Mouse (Mus musculus) megakaryocyte progenitor cell, adult 5-6 weeks (primary cell): Measurements from ENCODE around the gene Gmds. TPM values are rescaled to one million over a fixed set of nuclear protein-coding genes. Genes with fewer than 3 reads are reported as not detected.

Experiments used
- ATAC-seq: replicated peaks from 2 replicates; pipeline ENCODE4 v1.8.0; 2016; ENCODE audit warnings: mild to moderate bottlenecking, moderate TSS enrichment, inconsistent platforms; ENCODE audit not compliant: poor library complexity
- total RNA-seq, 2 experiments: library from RNA; stranded (forward) in 1 of 2; stranded (reverse) in 1 of 2; fragments of 157-497, 149-512 nt in 1 of 2; fragments of 200-1000 nt in 1 of 2; gene quantifications; 2 replicates each; pipeline versions ENCODE4 v1.2.3 to v1.2.4; 2015 to 2017

Gmds gene
- total RNA-seq, 2 experiments from 2014 or later, result 28.0 to 30.1 TPM

DNA sequence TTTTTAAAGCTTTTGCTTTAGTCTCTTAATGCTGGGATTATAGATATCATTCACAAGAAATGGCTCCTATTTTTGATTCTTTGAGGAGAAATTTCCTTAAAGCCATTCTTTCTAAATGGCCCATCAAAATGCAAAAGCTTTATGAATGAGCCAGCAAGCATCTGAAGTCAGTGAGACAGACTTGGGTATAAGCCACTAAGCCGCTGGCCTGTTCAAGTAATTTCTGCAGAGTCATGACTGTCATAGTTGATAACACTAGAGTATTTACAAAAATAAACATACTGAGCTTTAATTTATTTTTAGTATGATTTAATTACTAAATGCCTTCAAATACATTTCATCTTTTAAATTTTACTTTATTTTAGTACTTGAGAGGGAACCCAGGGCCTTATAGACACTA lies 297.7 kb downstream of the Gmds start:
- 0 out of 2 replicates have a peak, but pooled peaks have one; percentile 48 for ATAC-seq

DNA sequence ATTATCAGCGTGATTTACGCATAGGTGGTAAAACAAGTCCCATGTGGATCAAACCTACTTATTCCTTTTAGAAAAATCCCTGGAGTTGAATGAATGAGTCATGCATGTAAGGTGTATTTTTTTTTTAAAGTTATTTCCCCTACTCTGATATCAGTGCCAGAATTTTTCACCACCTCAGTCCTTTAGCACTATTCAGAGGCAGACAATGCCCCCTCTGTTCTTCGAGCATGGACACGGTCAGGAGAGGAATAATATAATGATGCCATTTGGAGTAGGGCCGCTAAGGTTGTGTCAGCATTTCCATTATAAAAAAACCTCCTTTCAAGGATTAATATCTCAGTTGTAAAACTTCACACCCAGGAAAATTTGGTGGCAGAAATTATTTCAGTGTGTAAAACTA lies 301.6 kb downstream of the Gmds start:
- ATAC-seq, result no peak

DNA sequence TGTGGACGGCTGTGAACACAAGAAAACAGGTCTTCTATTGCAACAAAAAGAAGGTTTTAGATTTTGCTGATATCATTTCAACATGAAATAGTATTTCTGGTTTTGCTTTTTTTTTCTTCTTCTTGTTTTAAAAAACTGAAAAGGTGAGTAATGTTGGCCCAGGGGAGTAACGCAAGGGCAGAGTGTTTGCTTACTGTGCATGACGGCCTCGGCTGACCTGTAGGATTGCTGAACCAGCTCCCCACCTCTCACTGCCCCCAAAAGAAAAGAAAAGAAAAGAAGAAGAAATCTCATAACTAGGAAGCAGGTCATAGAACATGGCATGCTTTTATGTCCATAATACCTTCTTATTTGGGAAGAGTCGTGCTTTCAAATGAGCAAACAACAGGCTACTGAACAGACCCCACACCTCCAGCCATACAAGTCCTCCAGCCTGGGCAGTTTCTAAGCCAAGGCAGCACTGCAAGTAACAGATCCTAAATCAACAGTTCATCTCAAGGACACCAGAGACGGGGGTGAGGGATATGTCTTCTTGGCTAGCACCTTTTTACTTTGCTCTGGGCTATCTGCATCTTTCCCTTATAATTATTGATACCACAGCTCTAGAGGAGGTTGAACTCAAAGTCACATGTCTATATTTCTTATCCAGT lies 303.6 kb downstream of the Gmds start:
- no peak for ATAC-seq

DNA sequence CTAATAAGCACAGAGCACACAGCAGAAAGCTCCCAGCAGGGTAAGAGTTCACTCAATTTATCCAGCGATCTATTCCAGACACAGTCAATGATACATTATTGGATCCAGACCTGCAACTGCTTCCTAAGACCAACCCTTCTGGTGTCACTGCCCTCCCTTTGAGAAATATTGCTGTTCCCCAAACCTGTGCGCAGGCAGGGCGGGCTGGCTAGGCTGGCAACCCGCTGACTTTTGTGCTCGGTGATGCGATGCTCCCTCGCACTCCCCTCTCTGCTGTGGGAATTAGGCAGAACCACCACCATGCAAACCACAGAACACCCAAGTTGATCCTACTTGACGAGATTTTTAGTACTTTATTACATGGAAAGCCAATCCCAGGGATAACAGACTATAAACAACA lies 304.4 kb downstream of the Gmds start:
- no peak for ATAC-seq

DNA sequence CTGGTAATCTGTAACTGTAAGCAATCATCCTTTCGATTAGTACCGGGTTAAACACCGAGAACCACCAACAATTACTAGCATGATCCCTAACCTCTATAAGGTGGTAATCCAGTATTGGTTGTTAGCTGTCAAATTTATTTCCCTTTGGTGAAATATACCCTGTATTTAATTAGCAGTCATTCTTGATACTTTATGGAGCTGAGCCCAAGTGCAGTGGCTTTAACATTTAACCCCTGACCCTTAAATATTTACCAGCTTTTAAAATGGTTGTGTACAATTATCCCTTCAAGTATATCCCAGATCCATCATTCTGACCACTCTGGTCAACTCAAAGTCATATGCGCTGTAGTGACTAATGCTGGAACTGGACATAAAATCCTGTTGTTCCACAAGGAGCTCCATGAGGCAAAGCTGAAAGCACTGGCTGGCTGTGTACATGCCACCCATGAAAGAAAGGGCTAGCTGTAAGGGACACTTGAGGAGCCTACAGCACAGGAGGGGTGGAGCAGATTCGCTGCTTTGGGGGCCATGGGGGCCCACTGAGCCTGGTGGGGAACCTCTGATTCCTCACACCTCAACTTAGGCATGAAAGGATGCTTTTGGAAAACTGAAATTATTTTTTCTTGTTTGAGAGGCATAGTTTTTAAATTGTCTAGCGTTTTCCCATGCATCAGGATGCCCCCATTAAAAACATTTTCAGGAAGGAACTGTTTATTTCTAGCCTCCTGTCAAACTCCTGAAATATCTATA lies 312.1 kb downstream of the Gmds start:
- no peak for ATAC-seq

DNA sequence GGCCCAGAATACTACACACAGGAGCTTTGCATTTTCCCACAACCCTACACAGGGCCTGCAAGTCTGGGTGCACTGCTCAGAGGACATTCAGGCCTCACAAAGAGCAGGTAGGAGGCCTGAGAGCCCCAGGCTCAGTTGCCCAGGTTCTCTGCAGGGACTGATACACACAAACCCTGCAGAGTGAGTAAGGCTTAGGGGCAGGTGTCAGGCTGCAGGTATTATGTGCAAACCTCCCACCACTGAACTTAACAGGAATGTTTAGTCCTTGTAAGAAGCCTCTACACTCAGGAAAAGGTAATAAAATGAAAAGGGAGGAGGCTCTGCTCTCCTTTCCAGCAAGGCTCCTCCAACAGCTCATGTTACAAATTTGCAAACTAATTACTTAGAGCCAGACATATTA lies 313.7 kb downstream of the Gmds start:
- ATAC-seq, result no peak

DNA sequence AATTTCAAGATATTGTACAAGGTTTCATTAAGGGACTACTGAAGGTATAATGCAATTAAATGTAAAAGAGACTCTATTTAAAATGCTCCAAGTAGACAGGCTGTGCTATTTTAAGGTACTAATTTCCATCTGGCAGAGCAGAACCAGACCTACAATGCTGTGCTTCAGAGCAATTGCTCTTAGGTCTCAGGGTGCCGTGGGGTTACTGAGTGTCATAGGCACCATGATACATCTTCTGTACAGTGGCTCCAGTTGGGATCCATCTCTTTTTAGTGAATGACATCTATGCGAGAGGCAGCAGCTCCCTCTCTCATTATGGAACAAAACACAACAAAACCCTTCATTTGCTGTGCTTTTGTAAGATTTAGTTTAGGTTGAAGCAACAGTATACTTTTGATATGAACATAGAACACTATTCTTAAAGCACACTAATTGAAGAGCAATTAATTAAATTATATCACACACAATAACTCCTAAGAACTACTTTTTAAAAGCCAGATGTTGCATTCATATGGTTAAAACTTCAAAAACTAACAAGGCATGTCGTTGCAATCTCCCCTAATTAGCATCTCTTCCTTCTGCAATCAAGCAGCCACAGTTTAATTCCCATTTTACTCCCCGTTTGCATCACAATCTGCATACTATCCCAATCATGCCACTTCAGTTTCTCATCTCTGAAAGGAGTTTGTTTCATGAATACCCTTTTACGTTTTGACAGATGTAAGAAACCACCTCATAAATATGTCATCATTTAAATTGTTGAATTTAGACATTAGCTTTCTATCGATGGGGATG lies 317.9 kb downstream of the Gmds start:
- ATAC-seq, result no peak

DNA sequence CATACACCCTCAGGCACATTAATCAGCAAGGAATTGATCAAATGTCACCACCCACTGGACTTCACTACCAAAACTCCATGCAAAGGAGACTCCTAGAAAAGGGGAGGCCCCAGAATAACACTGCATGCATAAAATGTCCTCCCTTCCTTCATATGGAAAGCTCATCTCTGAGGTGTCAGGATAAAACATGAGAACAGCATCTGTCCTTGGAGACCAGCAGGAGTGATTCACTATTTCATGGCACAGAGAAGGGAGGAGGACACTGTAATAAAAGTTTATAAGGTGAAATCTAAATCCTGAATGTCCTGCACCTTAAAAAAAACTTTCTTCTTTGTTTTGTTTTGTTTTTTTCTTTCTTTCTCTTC lies 319.3 kb downstream of the Gmds start:
- no peak for ATAC-seq

DNA sequence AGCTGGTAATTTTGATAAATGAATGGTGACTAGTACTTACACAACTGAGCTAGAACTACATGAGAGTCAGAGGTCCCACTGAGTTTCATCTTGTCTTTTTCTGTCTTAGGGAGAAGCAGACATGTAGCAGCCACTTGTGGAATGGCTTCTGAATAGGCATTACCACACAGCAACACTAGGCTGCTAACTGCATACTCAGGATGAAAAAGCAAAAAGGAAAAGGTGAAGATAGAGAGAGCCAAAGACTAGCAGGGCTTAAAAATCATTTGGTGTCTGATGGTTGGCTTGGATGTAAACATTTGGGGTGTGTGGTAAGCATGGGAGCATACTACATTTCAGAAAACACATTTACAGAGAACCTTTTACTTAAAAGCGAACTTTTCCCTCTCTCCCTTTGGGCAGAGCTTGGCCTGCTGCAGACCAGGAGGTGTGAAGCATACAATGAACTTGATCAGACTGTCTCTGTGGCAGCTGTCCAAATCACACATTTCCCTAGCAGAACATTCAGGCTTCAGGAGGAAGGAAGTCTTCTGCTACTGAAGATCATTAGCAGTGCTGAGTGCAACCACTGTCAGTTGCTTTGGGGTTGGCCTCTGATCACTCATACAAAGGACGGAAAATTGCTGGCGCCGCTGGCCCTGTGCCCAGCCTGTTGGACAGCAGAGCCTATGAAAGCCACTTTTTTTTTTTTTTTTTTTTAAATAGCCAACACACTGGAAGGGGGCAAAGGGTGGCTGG lies 319.9 kb downstream of the Gmds start:
- ATAC-seq, result peak; percentile 93

DNA sequence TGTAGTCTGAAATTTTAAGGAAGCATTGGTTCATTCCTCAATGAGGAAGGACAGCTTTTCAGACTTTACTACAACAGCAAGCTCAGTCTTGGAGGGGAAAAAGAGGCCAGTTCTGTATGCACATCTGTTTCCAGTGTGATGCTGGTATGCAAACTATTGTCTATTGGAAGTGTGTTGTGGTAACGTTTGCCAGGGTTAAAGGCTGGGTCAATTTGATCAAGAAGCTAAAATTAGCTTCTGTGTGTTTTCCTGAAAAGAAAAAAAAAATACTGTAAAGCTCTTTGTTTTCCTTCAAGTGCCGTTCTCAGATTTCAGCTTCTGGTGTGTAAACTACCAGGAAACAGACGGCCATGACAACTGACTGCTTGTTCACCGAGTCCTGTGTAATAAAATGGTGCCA lies 329.7 kb downstream of the Gmds start:
- ATAC-seq, result no peak

DNA sequence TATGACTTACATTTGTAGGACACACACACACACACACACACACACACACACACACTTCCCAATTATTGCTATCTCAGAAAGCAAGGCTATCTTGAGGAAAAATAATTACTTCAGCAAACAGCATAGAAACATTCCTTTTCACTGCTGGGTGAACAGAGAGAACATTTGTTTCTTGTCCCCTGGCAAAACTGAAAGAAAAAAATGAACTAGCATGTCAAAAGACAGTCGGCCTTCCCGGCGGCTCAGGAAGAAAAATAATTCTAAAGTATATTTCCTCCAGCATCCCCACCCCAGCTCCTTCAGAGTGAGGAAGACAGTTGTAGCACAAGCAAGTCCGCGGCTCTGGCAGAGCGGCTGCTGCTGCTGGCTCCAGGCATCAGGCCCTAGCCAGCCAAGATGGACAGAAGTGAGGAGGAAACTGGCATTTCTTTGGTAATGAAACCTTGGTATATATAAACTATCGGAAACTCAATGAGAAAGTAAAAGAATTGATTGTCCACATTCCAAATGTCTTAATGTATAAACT lies 330.4 kb downstream of the Gmds start:
- no peak for ATAC-seq

DNA sequence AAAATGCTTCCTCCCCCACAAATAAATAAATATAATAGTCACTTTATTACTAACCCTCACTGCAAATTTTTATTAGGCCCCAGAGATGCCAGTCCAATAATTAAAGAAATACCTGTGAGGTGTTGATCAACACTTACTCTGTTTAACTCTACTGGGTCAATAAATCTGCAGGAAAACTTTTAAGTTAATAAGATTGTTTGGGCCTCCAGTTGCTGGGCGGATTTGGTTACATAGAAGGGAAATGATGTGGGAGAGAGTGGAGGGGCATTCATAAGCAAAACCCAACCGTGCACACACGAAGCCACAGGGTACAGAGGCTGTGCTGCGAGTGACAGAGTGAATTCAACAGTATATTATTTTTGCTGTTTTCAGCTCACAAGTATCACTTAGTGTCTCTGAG lies 345.1 kb downstream of the Gmds start:
- no peak for ATAC-seq

DNA sequence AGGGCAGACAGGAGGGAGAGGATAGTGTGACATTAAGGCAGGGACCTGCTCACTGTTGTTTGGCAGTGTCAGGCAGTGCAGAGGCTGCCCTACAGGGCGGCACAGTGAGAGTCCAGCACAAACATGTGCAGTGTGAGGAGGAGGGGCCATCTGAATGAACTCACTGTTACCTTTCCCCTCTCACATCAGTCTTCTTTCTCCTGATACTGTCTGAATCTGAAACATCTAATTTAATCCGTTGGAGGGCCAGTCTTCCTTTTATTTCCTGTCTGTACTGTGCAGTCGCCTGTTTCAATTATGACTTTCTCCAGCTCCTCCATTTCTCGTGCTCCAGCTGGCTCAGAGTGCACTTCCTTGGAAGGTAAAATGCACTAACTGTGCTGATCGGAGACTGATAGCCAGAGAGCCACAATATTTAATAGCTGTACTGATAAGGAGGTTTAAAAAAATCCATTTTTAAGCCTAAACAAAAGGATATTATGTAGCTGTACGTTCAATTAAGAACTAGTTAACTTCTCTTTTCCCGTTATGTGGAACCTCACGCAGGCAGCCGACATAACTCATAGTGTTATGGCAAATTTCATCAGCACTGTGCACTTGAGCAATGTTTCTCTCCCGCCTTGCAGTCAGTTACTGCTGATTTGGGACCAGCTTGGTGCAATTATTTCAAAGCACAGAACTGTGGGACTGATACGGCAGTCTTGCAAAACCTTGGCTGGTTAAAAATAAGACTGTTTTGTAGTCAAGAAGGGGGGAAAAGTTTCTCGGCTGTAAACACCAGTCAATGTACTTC lies 345.9 kb downstream of the Gmds start:
- ATAC-seq, result peak; percentile 88

DNA sequence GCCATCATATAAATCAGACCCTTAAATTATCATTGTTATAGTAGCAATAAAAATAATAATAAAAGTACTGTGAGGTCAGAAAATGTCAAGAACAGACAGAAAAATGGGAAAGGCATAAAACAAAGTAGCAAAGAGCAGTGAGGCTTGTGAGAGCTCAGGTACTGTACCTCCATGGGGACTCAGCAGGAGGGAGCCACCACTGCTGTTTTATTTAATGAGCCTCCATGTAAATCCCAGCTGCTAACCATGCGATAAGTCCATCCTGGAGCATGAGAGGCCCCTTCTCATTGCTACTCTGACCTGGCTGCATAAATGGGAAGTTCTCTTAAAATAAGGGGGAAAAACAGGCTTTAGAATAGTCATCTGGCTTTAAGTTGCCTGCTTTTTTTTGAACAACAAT lies 357.3 kb downstream of the Gmds start:
- ATAC-seq, result no peak

DNA sequence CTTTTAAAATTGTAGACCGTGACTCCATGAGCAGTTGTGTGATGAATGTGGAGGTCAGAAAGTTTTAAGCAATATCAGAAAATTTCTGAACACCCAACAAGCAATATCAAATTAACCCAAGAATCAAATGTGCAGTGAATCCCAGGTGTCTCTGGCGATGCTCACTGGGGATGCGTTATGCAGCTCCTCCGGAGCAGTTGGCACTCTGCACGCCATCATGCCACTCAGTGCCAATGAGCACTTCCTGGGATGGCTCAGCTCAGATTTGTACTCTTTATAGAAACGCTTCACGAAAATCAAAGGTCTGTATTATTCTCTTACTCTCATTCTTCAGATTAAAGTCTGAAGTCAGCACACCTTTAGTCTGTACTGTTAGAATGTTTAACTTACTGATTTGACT lies 360.4 kb downstream of the Gmds start:
- ATAC-seq, result no peak

DNA sequence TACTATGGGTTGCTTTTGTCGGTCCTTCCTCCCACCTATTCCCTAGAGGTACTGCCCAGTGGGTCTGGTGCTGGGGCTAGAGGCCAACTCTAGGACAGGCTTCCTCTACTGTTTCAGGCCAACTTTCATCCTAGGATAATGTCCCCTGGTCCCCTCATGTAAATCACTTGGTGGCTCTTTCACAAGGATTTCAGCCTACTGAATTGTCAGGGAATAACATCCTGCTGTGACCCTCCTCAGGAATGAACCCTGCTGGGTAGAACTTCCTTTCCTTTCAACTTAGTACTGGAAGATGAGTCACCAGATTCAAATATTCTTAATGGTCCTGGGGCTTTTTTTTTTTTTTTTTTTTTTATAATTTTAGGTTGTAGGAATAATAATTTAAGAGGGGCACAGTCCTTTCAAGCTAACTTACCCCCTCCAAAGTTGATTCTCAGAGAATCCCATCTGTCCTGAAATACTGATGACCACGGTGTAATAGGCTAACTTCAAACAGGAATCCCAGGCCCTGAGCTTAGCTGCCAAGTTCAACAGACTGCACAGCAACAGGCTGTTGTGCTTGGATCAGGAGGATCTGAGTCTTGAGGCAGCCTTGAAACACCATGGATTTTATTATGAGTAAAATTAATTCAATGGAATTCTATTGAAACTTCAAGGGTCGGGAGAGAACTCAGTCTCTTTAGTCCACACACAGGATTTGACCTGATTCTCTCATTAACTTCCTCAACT lies 363.6 kb downstream of the Gmds start:
- no peak for ATAC-seq

DNA sequence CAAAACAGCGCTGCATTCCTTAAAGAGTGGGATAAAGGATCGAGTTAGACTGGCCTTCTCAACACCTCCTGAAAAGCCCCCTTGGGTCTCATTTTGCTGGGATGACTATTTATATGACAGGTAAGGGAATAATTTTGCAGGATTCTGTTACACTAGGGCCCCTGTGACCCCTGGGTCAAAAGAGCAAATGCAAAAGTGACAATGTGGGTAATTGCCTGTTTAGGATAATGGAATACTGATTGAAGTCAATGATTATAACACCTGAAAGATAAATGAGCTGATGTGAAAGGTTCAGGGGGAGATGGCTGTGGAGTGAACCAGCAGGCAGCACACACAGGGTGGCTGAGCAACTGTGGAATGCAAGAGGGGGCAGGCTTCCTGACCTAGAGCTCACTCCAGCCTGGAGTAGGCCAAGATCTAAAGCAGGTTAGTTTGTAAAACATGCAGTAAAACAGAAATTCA lies 367.5 kb downstream of the Gmds start:
- no peak for ATAC-seq

DNA sequence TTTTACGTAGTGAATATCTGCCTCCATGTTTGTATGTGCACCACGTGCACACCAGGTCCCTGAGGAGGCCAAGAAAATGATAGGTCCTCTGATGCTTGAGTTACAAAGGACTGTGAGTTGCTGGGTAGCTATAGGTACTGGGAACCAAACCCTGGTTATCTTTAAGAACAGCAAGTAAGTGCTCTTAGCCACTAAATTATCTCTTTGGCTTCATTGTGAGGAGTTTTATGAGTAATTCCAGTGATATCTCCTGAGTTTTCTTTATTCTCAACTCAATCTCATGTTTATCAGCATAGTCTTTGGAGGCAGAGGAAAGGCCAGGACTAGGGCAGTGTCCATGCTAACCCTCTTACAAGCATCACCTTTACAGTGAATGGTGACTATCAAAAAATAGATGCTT lies 370.3 kb downstream of the Gmds start:
- no peak for ATAC-seq

DNA sequence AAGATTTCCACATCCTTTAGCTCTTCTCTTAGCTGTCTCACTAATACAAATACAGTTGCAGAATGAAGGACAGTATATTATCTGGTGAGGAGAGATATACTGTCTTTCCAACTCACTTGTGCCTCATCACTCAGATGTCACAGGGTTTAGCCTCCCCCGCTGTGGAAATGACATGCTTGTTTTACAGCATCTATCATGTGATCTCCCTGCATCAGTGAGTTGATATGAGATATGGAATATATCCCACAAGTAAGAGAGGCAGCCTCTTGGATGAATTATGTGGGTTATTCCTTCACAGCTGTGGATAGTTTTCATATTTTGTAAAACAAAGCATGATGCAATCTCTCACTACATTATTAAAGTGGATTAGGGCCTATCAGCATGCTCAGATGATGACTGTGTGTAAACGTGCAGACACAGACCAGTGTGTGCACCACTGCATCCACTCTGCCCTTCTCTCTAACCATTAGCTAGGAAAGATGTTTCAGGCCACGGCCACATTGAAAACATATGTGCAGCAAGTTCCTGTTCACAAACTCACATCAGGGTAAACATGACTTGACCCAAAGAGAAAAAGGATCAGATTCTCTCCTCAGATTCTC lies 371.5 kb downstream of the Gmds start:
- ATAC-seq, result no peak
